Mouse (Mus musculus) testis, adult 10 weeks (tissue): ENCODE data around the gene Mtus2. TPM values are rescaled to one million over a fixed set of nuclear protein-coding genes. Genes with fewer than 3 reads are reported as not detected.

Experiments used
- polyA plus RNA-seq: library from polyadenylated mRNA; stranded (reverse); fragments of 350-450 nt; fragmentation: Illumina TruSeq; extraction: RNeasy Lipid Tissue Mini Kit (QIAGEN cat#74804); gene quantifications from one replicate; pipeline ENCODE4 v1.2.3, GENCODE M21; 2014; ENCODE audit warnings: low read depth, low replicate concordance

The Mtus2 gene
- 1.5 TPM for polyA plus RNA-seq

GRCm38 (mm10) chr5:147956821-147957564 is at the start of gene Mtus2:
Gene Mtus2 (plus strand): TSS chr5:147957320.

Other genes with a start within 250 kb of the Mtus2 start
- 1.8 TPM for gene Flt1, start 231.3 kb upstream of the Mtus2 start, polyA plus RNA-seq
- 45.5 TPM for gene Pomp, start 96.9 kb upstream of the Mtus2 start, polyA plus RNA-seq
- gene Slc46a3, start 62.5 kb upstream of the Mtus2 start, polyA plus RNA-seq, result 2.5 TPM